Comparison of ENCODE assay signal across 8 mouse cellular contexts in genomic region chrX:150440505-150441338, GRCm38 (mm10). TPM values are rescaled to one million over a fixed set of nuclear protein-coding genes. Genes with fewer than 3 reads are reported as not detected.
DNase-seq lines count a peak whose midpoint lies in the region; ATAC-seq lines count a peak whose summit lies in the region.

No protein-coding gene starts in this region.

- H3K4me2 ChIP-seq in forebrain, embryonic 12.5 days, result peak overlapping the region; percentile 52
- peak overlapping the region; percentile 54 for H3K4me2 ChIP-seq in liver, embryonic 13.5 days
- H3K4me2 ChIP-seq in neural tube, embryonic 11.5 days (ENCODE audit: low read depth), result peak overlapping the region; percentile 38
- H3K4me2 ChIP-seq in stomach, embryonic 14.5 days (replicated peaks; ENCODE audit: low read depth, low read length), result peak overlapping the region; percentile 27

- H3K9ac ChIP-seq in forebrain, embryonic 12.5 days, result peak overlapping the region; percentile 49
- no peak overlapping the region for H3K9ac ChIP-seq in liver, embryonic 13.5 days
- peak overlapping the region; percentile 39 for H3K9ac ChIP-seq in neural tube, embryonic 11.5 days (ENCODE audit: low read length)
- no peak overlapping the region for H3K9ac ChIP-seq in stomach, embryonic 14.5 days (replicated peaks; ENCODE audit: low read depth, low read length)

- no peaks in the 10 kb centered on the region for H3K36me3 ChIP-seq in forebrain, embryonic 12.5 days (replicated peaks)
- no peaks in the 10 kb centered on the region for H3K36me3 ChIP-seq in liver, embryonic 13.5 days
- no peaks in the 10 kb centered on the region for H3K36me3 ChIP-seq in neural tube, embryonic 11.5 days (ENCODE audit: control insufficient read depth, insufficient read depth, low read length)
- no peaks in the 10 kb centered on the region for H3K36me3 ChIP-seq in stomach, embryonic 14.5 days (ENCODE audit: control insufficient read depth, insufficient read depth, low read length)

- no peaks in the 10 kb centered on the region for H3K27me3 ChIP-seq in forebrain, embryonic 12.5 days
- no peaks in the 10 kb centered on the region for H3K27me3 ChIP-seq in liver, embryonic 13.5 days
- H3K27me3 ChIP-seq in neural tube, embryonic 11.5 days (ENCODE audit: control insufficient read depth, insufficient read depth, low read length), result no peaks in the 10 kb centered on the region
- H3K27me3 ChIP-seq in stomach, embryonic 14.5 days (ENCODE audit: control insufficient read depth, insufficient read depth, low read length), result no peaks in the 10 kb centered on the region

- intact Hi-C loops in heart, postnatal 10 days (cut with DNase I), result no loop called here

- peak; percentile 95 for ATAC-seq in CD4-positive, CD25-positive, alpha-beta regulatory T cell, adult 4 months
- peak; percentile 94 for ATAC-seq in forebrain, embryonic 12.5 days (ENCODE audit: low FRiP score)
- ATAC-seq in liver, embryonic 13.5 days (ENCODE audit: low read depth), result peak; percentile 53
- peak; percentile 82 for ATAC-seq in neural tube, embryonic 11.5 days (ENCODE audit: insufficient read depth, low FRiP score, low TSS enrichment)
- peak; percentile 86; the same call in 1 of the 2 replicates for ATAC-seq in stomach, embryonic 14.5 days (ENCODE audit: insufficient number of reproducible peaks, insufficient read depth, low FRiP score, low read depth)

- H3K4me1 ChIP-seq in forebrain, embryonic 12.5 days, result no peaks in the 10 kb centered on the region
- peaks cover 5% of the 10 kb centered on the region for H3K4me1 ChIP-seq in liver, embryonic 13.5 days (replicated peaks)
- no peaks in the 10 kb centered on the region for H3K4me1 ChIP-seq in neural tube, embryonic 11.5 days (ENCODE audit: control insufficient read depth, insufficient read depth, low read length)
- no peaks in the 10 kb centered on the region for H3K4me1 ChIP-seq in stomach, embryonic 14.5 days (ENCODE audit: control insufficient read depth, insufficient read depth, low read length)

- no peaks in the 10 kb centered on the region for H3K9me3 ChIP-seq in forebrain, embryonic 12.5 days
- no peaks in the 10 kb centered on the region for H3K9me3 ChIP-seq in liver, embryonic 13.5 days (replicated peaks)
- no peaks in the 10 kb centered on the region for H3K9me3 ChIP-seq in neural tube, embryonic 11.5 days (ENCODE audit: control insufficient read depth, low read length)
- no peaks in the 10 kb centered on the region for H3K9me3 ChIP-seq in stomach, embryonic 14.5 days (ENCODE audit: control insufficient read depth, low read depth, low read length)

- WGBS in forebrain, embryonic 12.5 days, result 19% methylated on average over 18 of the region's 18 CpGs
- 29% methylated on average over 18 of the region's 18 CpGs for WGBS in liver, embryonic 13.5 days (ENCODE audit: insufficient replicate concordance)
- 24% methylated on average over 18 of the region's 18 CpGs for WGBS in neural tube, embryonic 11.5 days
- WGBS in stomach, embryonic 14.5 days, result 24% methylated on average over 18 of the region's 18 CpGs

- H3K27ac ChIP-seq in forebrain, embryonic 12.5 days, result peak overlapping the region; percentile 78
- H3K27ac ChIP-seq in liver, embryonic 13.5 days, result no peak overlapping the region
- peak overlapping the region; percentile 47 for H3K27ac ChIP-seq in neural tube, embryonic 11.5 days (ENCODE audit: low read depth, low read length)
- no peak overlapping the region for H3K27ac ChIP-seq in stomach, embryonic 14.5 days (ENCODE audit: low read length)

- DNase-seq in c-Kit-positive CD71-positive TER-119-negative erythroid progenitor cells, embryonic 14.5 days (ENCODE audit: low read depth), result peak; percentile 47
- DNase-seq in heart, postnatal 10 days, result peak; percentile 64 to 68
- peak; percentile 86 to 88 for DNase-seq in kidney, postnatal 36 days
- DNase-seq in liver, embryonic 13.5 days, result peak; percentile 22
- DNase-seq in neural tube, embryonic 11.5 days (ENCODE audit: low spot score), result peak; percentile 76

- H3K4me3 ChIP-seq in forebrain, embryonic 12.5 days (replicated peaks), result peak overlapping the region; percentile 40
- H3K4me3 ChIP-seq in liver, embryonic 13.5 days (replicated peaks), result peak overlapping the region; percentile 40
- peak overlapping the region; percentile 27 for H3K4me3 ChIP-seq in neural tube, embryonic 11.5 days (ENCODE audit: low read depth, low read length)
- peak overlapping the region; percentile 31 for H3K4me3 ChIP-seq in stomach, embryonic 14.5 days (ENCODE audit: low read depth, low read length)

RNA-seq across cellular contexts. Expression of gene Tmem29, which starts 18.2 kb away (rescaled TPM):
- polyA plus RNA-seq in CD4-positive, CD25-positive, alpha-beta regulatory T cell, adult 4 months (2017; shearing (Covaris generic)), result 10 to 100 TPM; 15.8 to 17.6 TPM
- 44.0 and 44.3 TPM in 2 replicates for polyA plus RNA-seq in forebrain, embryonic 12.5 days (2016; fragmentation: Nextera tagmentation; extraction: Ambion mirVana)
- total RNA-seq in heart, postnatal 10 days (2021), result 1 to 10 TPM; 6.2 to 7.8 TPM
- 17.2 and 19.7 TPM in 2 replicates for polyA plus RNA-seq in liver, embryonic 13.5 days (2015; fragmentation: Nextera tagmentation; extraction: Ambion mirVana)
- 46.0 and 48.0 TPM in 2 replicates for polyA plus RNA-seq in neural tube, embryonic 11.5 days (2014; fragmentation: Nextera tagmentation; extraction: Ambion mirVana)
- polyA plus RNA-seq in stomach, embryonic 14.5 days (2014; fragmentation: Nextera tagmentation; extraction: Ambion mirVana), result 36.1 and 41.5 TPM in 2 replicates

Comparison
In these comparisons a context has a peak if more than half of its experiments do, and no peak if none do; other contexts are left out.
1. DNase-seq: peak in every context shown above with its lines; median percentile 87 in kidney, postnatal 36 days; 76 in neural tube, embryonic 11.5 days; 66 in heart, postnatal 10 days; 47 in c-Kit-positive CD71-positive TER-119-negative erythroid progenitor cells, embryonic 14.5 days; 22 in liver, embryonic 13.5 days.
2. H3K27ac ChIP-seq: peak in forebrain, embryonic 12.5 days (single experiment) and neural tube, embryonic 11.5 days (single experiment); none in liver, embryonic 13.5 days (single experiment) and stomach, embryonic 14.5 days (single experiment).
3. H3K9ac ChIP-seq: peak in forebrain, embryonic 12.5 days (single experiment) and neural tube, embryonic 11.5 days (single experiment); none in liver, embryonic 13.5 days (single experiment) and stomach, embryonic 14.5 days (single experiment).
4. Peak in every context shown above with its lines, with median percentiles within 50 percentile points of each other: ATAC-seq, H3K4me2 ChIP-seq and H3K4me3 ChIP-seq.